Mouse (Mus musculus): Measurements from ENCODE around the gene Shisa5.

Shisa5 gene

DNA sequence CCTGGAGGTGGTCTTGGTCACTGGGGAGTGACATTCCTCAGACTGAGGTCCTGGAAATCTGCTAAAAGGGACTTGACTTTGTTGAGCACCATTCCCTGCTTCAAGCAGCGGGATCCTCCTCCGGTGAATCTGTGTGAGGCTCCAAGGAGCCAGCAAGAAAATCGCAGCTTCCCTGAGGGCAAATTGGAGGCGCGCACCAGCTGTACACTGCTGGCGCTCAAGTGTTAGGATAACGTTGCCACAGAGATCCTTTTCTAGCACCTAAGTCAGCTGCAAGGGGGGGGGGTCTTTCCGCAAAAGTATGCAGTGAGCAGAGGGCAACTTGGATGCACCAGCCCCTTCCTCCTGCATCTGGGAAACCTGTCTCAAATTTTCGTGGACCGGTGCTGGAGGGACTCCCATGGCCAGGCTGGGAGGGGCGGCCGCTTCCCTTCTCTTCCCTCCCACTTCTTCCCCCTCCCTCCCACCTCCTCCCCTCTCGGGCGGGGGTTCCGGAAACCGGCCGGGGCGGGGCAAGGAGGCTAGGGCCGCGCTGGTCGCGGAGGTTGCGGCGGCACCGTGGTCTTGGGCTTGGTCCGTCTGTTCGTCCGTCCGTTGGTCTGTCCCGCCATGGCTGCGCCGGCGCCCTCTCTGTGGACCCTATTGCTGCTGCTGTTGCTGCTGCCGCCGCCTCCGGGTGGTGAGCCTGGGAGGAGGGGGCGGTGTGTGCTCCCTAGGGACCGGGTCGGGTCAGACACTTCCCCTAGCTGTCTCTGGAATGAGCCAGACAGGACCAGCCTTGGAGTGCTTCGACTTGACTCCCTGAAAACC, at the start of gene Shisa5:
Gene Shisa5, plus strand, starts transcription at position 480 of the 810 bp plus-strand sequence.
- no peak for DNase-seq (ENCODE audit: low read depth, low spot score)

DNA sequence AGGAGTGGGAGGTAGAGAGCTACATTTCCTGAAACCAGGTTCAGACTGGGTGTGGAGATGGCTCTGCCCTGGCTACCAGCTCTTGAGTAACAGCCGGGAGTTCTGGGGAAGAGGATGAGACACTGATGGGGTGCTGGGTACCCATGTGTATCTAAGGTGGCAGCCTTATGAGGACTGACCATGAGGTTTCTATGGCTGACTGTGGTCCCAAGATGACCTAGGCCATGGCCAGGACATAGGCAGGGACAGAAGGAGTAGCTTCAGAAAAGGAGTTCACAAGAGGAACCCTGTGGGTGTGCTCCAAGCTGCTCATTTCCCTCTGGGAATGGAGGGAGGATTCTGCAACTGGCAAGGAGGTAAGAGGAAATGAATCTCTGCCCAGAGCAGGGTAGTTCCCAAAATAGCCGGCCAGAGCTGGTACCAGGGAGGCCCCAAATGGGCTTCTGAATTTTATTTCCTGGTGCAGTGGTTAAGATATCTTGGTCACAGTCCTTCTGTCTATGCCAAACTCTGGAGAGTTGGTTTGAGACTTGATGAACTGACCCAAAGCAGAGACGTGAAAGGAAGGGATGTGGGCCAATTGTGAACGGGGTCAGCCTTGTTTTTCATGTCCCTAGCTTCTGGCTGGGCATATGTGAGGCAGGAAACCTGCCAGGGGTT, 48.4 kb upstream of the Shisa5 start:
- DNase-seq (ENCODE audit: low read depth, low spot score): peak; percentile 60

GRCm38 (mm10) chr9:108990462-108990820, 47.9 kb upstream of the Shisa5 start:
- no peak for DNase-seq (ENCODE audit: low read depth, low spot score)

DNA sequence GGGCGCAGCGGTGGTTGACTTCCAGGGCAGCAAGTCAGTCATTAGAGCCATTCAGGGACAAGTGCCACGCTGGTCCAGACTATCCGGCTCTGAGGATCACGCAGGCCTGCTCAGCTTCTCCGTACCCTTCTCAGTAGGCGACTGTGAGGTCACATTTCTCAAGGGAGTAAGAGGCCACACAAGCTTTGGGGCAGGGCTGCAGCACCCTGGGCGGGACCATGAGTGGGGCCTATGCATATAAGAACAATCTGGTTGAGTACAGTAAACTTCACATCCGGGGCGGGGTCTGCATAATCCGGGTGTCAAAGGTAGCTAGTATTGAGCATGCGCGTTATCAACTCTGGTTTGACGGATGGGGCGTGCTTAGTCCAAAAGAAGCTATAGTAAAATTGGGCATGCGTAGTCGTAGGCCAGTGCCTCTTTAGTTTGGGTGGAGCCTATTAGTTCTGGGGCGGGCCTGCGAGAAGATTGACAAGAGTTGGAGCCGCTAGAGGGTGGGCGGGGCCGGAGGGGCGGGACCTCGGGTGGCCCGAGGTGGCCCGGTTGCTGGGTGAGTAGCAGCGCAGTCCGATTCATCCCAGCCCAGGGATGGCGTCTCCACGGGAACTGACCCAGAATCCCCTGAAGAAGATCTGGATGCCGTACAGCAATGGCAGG, 46.8 kb upstream of the Shisa5 start, which contains the start of gene Pfkfb4:
Gene Pfkfb4, plus strand, starts transcription at position 351 of the 657 bp plus-strand sequence.
- peak; percentile 99 for DNase-seq (ENCODE audit: low read depth, low spot score)

DNA sequence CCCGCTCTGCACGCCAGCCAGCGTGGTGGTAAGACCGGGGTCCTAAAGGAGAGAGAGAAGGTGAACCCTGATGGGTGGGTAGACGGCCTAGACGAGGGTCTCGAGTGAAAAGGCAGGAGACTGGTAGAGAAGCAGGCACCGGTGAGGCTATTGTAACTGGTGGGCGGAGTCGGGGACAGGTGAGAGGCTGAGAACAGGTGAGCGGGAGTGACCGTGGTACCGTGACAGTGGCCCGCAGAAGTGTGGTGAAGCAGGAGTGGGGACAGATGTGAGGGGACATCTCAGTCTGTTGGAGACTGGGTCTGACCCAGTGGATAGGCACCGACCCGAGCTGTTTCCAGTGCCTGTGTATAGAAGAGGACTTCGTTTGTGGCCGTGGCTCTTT, 46.3 kb upstream of the Shisa5 start:
- no peak for DNase-seq (ENCODE audit: low read depth, low spot score)

DNA sequence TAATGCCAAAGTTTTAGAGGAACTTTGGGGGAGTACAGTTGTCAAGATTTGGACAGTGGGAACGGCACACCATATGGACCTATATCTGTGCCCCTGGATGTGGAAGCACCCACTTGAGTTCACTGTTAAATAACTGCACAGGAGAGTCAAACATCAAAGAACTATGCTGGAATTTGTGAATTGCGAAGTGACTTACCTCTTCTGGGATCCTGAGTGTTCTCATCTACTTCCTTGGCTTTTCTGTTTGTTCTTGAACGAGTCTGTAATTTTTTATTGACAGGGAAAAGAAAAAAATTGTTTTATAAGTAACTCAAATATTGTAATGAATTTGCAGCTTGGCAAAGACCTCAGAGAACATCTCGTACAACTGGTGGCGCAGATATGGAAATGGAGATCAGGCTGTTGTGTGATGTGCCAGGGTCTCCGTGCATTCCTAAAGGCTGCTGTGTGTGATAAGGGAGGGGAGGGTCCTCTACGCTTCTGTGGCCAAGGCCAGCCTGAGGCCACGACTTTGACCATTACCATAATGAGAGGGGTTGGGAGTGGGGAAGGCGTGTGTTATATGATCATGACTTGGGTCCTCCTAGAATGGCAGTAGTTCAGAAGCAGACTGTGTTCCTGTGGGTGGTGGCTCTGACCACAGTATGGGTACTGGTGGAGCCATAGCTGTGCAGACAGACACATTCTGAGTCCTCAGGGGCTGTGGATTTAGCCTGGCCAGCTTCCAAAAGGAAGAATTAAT, 45.6 kb upstream of the Shisa5 start:
- no peak for DNase-seq (ENCODE audit: low read depth, low spot score)

GRCm38 (mm10) chr9:108996411-108996810, 42.0 kb upstream of the Shisa5 start:
- DNase-seq (ENCODE audit: low read depth, low spot score): no peak

- DNase-seq (ENCODE audit: low read depth, low spot score): no peak
Measured at GRCm38 (mm10) chr9:108998287-108999166, 39.8 kb upstream of the Shisa5 start.

GRCm38 (mm10) chr9:108999167-108999526, 39.2 kb upstream of the Shisa5 start:
- DNase-seq (ENCODE audit: low read depth, low spot score): no peak

GRCm38 (mm10) chr9:109000726-109001125, 37.6 kb upstream of the Shisa5 start:
- DNase-seq (ENCODE audit: low read depth, low spot score): peak; percentile 74

DNA sequence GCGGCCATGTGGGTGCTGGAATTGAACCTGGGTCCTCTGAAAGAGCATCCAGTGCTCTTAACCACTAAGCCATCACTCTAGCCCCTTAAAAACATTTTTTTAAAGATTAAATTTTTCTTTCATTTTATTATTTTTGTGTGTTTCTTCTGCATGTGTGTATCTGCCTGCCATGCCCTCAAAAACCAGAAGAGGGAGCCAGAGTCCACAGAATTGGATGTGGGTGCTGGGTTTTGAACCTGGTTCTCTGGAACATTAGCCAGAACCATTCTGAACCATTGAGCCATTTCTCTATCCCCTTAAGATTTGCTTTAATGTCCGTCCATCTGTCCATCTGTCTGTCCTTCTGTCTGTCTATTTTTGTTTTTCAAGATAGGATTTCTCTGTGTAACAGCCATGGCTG, 35.2 kb upstream of the Shisa5 start:
- DNase-seq (ENCODE audit: low read depth, low spot score): no peak

DNA sequence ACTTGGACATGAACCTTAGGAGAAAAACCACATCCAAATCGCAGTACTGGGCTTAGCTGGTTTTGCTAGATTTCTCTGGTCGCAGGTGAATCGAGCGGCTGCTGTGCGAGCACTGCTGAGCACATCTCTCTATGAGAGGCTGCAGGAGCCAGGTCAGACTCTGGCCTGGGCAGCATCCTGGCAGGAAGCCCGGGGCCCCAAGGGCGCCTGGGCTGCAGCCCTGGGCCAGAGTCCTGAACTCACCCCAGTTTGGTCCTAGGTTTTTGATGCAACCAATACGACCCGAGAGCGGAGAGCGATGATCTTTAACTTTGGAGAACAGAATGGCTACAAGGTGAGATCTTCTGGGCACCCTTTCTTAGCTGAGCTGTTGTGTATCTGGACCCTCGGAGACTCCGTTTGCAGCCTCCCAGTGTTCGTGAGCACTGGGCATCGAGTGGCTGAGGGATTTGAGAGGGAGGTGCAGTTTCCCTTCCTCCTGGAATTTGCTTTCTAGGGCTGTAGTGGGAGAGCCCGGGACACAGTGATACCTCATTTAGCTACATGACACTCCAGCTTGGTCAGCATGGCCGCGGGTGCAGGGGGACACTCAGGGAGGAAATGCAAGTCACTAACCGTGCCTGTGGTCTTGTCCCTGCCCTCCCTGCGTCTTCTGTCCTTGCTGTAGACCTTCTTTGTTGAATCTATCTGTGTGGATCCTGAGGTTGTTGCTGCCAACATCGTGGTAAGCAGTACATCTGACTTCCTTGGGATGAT, 31.2 kb upstream of the Shisa5 start:
- DNase-seq (ENCODE audit: low read depth, low spot score): peak; percentile 74

- peak; percentile 43 for DNase-seq (ENCODE audit: low read depth, low spot score)
Measured at GRCm38 (mm10) chr9:109008081-109008480, 30.3 kb upstream of the Shisa5 start.

- DNase-seq (ENCODE audit: low read depth, low spot score): no peak
Measured at GRCm38 (mm10) chr9:109008994-109009635, 29.2 kb upstream of the Shisa5 start.

- peak; percentile 97 for DNase-seq (ENCODE audit: low read depth, low spot score)
Measured at GRCm38 (mm10) chr9:109009636-109010315, 28.6 kb upstream of the Shisa5 start.

- DNase-seq (ENCODE audit: low read depth, low spot score): peak; percentile 75
Measured at GRCm38 (mm10) chr9:109010316-109010690, 28.1 kb upstream of the Shisa5 start.

- DNase-seq (ENCODE audit: low read depth, low spot score): no peak
Measured at GRCm38 (mm10) chr9:109015397-109015796, 23.0 kb upstream of the Shisa5 start.

DNA sequence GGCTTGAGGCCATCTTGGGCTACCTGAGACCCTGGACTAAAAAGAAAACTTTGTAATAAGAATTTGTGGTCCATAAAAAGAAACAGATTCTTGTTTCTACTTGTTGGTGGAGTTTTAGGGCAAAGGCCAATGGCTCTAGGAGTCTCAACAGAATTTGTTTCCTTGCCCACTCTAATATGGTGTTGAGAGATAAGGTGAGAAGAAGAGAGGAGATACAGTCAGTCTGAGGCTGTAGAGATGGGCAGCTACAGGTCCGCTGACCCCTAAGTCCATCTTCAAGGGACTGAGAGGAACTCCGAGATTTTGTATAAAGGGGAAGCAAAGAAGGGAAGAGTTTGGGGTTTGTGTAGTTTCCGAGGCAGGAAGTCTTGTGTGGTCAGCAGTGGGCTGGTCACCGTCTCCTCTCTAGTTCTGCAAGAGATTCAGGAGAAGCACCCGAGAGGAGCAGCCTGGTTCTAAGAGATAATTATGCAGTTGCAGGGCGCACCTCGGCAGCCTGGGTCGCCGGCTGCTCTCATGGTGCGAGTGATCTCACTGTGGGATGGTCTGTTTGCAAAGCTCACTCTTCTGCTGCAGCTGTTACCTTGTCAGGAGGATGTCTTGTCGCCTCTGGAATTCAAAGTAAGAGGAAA, 21.3 kb upstream of the Shisa5 start:
- DNase-seq (ENCODE audit: low read depth, low spot score): no peak

DNA sequence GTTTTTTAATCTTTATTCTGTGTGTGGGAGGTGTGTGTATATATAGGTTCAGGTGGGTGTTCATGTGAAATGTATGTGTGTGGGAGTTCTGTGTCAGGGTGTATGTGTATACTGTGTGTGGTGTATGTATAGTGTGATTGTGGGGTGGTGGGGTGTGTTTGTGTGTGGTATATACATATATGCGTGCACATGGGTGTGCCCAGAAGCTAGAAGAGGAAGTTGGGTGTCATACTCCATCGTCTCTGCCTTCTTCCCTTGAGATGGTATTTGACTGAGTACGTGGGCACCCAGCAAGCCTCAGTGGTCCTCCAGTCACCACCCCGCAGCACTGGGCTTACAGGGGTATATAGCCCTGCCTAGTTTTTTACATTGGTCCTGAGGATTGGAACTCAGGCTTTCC, 16.9 kb upstream of the Shisa5 start:
- DNase-seq (ENCODE audit: low read depth, low spot score): no peak
